Mouse (Mus musculus) embryonic fibroblast, embryonic 13.5 days (primary cell): ENCODE results near the gene Adamts12. TPM values are rescaled to one million over a fixed set of nuclear protein-coding genes. Genes with fewer than 3 reads are reported as not detected.

ENCODE experiments used
- H3K27ac ChIP-seq: 2 replicates; pipeline ENCODE4 v1.5.1; 2012; ENCODE audit warnings: low read length, control low read depth, inconsistent platforms; ENCODE audit not compliant: insufficient read depth
- H3K4me1 ChIP-seq: 2 replicates; pipeline ENCODE4 v1.6.1; 2011; ENCODE audit warnings: low read length; ENCODE audit not compliant: control insufficient read depth, insufficient read depth
- H3K4me3 ChIP-seq: 2 replicates; pipeline ENCODE4 v1.5.1; 2011; ENCODE audit warnings: mild to moderate bottlenecking, control low read depth, low read length; ENCODE audit not compliant: insufficient read depth
- CTCF ChIP-seq: IDR thresholded peaks from 2 replicates; pipeline ENCODE4 v1.5.1; 2011; ENCODE audit warnings: mild to moderate bottlenecking, control low read depth, low read length, moderate library complexity, borderline replicate concordance; ENCODE audit not compliant: insufficient read depth
- POLR2A ChIP-seq: IDR thresholded peaks from 2 replicates; pipeline ENCODE4 v1.6.1; 2011; ENCODE audit warnings: low read depth, mild to moderate bottlenecking, control low read depth, low read length, moderate library complexity
- polyA plus RNA-seq: library from polyadenylated mRNA; stranded (reverse); fragments of >200 nt; gene quantifications from 2 replicates; pipeline ENCODE4 v1.2.4, GENCODE M21; 2011; ENCODE audit warnings: low read depth; ENCODE audit not compliant: missing spikeins, insufficient read length

Gene Adamts12
- polyA plus RNA-seq, 1 experiment = 35.1 TPM

- Histone ChIP-seq H3K4me1 (no peaks in the 10 kb centered on the region), H3K27ac (no peak overlapping the region), H3K4me3 (no peak overlapping the region)
- TF ChIP-seq POLR2A = no peak
- no peak for TF ChIP-seq CTCF
These were observed 319.2 kb downstream of the Adamts12 start for GRCm38 (mm10) chr15:11383796-11384195.

GRCm38 (mm10) chr15:11392903-11393302 lies 328.3 kb downstream of the Adamts12 start:
- Histone ChIP-seq H3K4me1 (peaks cover 2% of the 10 kb centered on the region; the same call in 1 of the 2 replicates), H3K27ac (no peak overlapping the region), H3K4me3 (no peak overlapping the region)
- TF ChIP-seq POLR2A (no peak), CTCF (no peak)

GRCm38 (mm10) chr15:11396421-11396820 lies 331.8 kb downstream of the Adamts12 start:
- TF ChIP-seq POLR2A = no peak
- no peak for TF ChIP-seq CTCF
- H3K4me3 ChIP-seq = no peak overlapping the region
- no peak overlapping the region for H3K27ac ChIP-seq

More at GRCm38 (mm10) chr15:11396421-11396820, 331.8 kb downstream of the Adamts12 start:
- H3K4me1 ChIP-seq = peaks cover 2% of the 10 kb centered on the region; the same call in 1 of the 2 replicates

Other genes starting within 250 kb of the Adamts12 start
- 131 and 180 TPM in 2 replicates for gene C1qtnf3, start 112.5 kb upstream of the Adamts12 start, polyA plus RNA-seq
- gene Amacr, start 83.0 kb upstream of the Adamts12 start, polyA plus RNA-seq = 12.0 and 12.7 TPM in 2 replicates
- gene Slc45a2, start 64.1 kb upstream of the Adamts12 start, polyA plus RNA-seq = not detected in 2 replicates
- gene Rxfp3, start 26.8 kb upstream of the Adamts12 start, polyA plus RNA-seq = 0.28 TPM in 1 of 2 replicates, not detected in the other